9 mouse cellular contexts compared by ENCODE assay signal in genomic region chr5:103911555-103911954, GRCm38 (mm10). TPM values are rescaled to one million over a fixed set of nuclear protein-coding genes. Genes with fewer than 3 reads are reported as not detected.
DNase-seq lines count a peak whose midpoint lies in the region; ATAC-seq and TF ChIP-seq lines count a peak whose summit lies in the region.
"Had no signal": no experiment of that assay in that cellular context is flagged by ENCODE, and none has a peak within 500 bp of the region (broad histone marks: within the 10 kb centered on the region; RNA-seq: fewer than 3 reads in every experiment).

No protein-coding gene starts in this region.

- no peaks in the 10 kb centered on the region for H3K36me3 ChIP-seq in heart, embryonic 10.5 days
- no peaks in the 10 kb centered on the region for H3K36me3 ChIP-seq in E14TG2a.4 (ENCODE audit: insufficient read depth, low read length)
- H3K36me3 ChIP-seq in forebrain, embryonic 15.5 days, result no peaks in the 10 kb centered on the region
- H3K36me3 ChIP-seq: G1E had no signal

- 78% methylated on average over 5 of the region's 5 CpGs for WGBS in heart, embryonic 10.5 days
- 89% methylated on average over 5 of the region's 5 CpGs for WGBS in forebrain, embryonic 15.5 days

- no peak overlapping the region for H3K9ac ChIP-seq in forebrain, embryonic 15.5 days (replicated peaks)

- H3K4me2 ChIP-seq in forebrain, embryonic 15.5 days (replicated peaks), result no peak overlapping the region

- no peaks in the 10 kb centered on the region for H3K27me3 ChIP-seq in heart, embryonic 10.5 days (ENCODE audit: insufficient read depth, poor library complexity, severe bottlenecking)
- H3K27me3 ChIP-seq in E14TG2a.4 (ENCODE audit: insufficient read depth, low read length), result peaks cover 12% of the 10 kb centered on the region
- H3K27me3 ChIP-seq in forebrain, embryonic 15.5 days, result no peaks in the 10 kb centered on the region

- no peak for TF ChIP-seq CTCF in E14TG2a.4 (conservative IDR thresholded peaks at IDR 0.05; ENCODE audit: low read length)

- H3K9me3 ChIP-seq in heart, embryonic 10.5 days, result no peaks in the 10 kb centered on the region
- no peaks in the 10 kb centered on the region for H3K9me3 ChIP-seq in E14TG2a.4 (ENCODE audit: low read length)
- H3K9me3 ChIP-seq in forebrain, embryonic 15.5 days, result no peaks in the 10 kb centered on the region
- H3K9me3 ChIP-seq: G1E had no signal

- H3K4me3 ChIP-seq in heart, embryonic 10.5 days, result peak overlapping the region; percentile 85
- H3K4me3 ChIP-seq in E14TG2a.4 (replicated peaks; ENCODE audit: low read length), result peak overlapping the region; percentile 93
- H3K4me3 ChIP-seq in forebrain, embryonic 15.5 days, result no peak overlapping the region

- no peak for DNase-seq in heart, embryonic 10.5 days (ENCODE audit: low spot score)
- DNase-seq in heart, adult 8-10 months (ENCODE audit: low spot score), result no peak
- no peak for DNase-seq in right cerebral cortex, postnatal 4 days
- no peak for DNase-seq in layer of hippocampus, adult 11-12 months (ENCODE audit: low spot score)
- DNase-seq in spleen, postnatal 14 days (ENCODE audit: low spot score in 2 of 2), result no peak

- no peak overlapping the region for H3K27ac ChIP-seq in heart, embryonic 10.5 days
- H3K27ac ChIP-seq in forebrain, embryonic 15.5 days (replicated peaks), result no peak overlapping the region

- ATAC-seq in forebrain, embryonic 15.5 days (replicated peaks), result peak; percentile 9; the same call in 1 of the 2 replicates
- ATAC-seq in megakaryocyte progenitor cell, adult 5-6 weeks (replicated peaks; ENCODE audit: poor library complexity), result 0 out of 2 replicates have a peak, but pooled peaks have one; percentile 26

- H3K4me1 ChIP-seq in heart, embryonic 10.5 days, result peaks cover 12% of the 10 kb centered on the region
- H3K4me1 ChIP-seq in E14TG2a.4 (replicated peaks; ENCODE audit: low read depth, low read length), result peaks cover 20% of the 10 kb centered on the region
- peaks cover 23% of the 10 kb centered on the region for H3K4me1 ChIP-seq in forebrain, embryonic 15.5 days

RNA-seq across cellular contexts. Expression of gene Klhl8, which starts 0.5 kb away (rescaled TPM):
- polyA plus RNA-seq in heart, embryonic 10.5 days (2016; fragmentation: Nextera tagmentation; extraction: Ambion mirVana), result 7.2 and 9.3 TPM in 2 replicates
- 10 to 100 TPM; 10.4 to 11.2 (median 10.5) TPM for total RNA-seq in heart, adult 8-10 months (2022)
- polyA plus RNA-seq in forebrain, embryonic 15.5 days (2015; fragmentation: Nextera tagmentation; extraction: Ambion mirVana), result 43.8 and 46.3 TPM in 2 replicates
- 0.71 and 2.2 TPM in 2 replicates for total RNA-seq in megakaryocyte progenitor cell, adult 5-6 weeks (2015)
- 1.8 and 2.9 TPM in 2 replicates for total RNA-seq in megakaryocyte progenitor cell, adult 5-6 weeks (2017)
